Mouse (Mus musculus) bone marrow, adult 2 months (tissue): ENCODE measurements around the gene Prnp.

ENCODE experiments used
- CTCF ChIP-seq: fragments of 200-500 bp; IDR thresholded peaks from 2 replicates; pipeline ENCODE4 v1.5.1; 2011; ENCODE audit warnings: low read length, control low read depth; ENCODE audit not compliant: control insufficient read depth, insufficient read depth
- POLR2A ChIP-seq: fragments of 200-500 bp; IDR thresholded peaks from 2 replicates; pipeline ENCODE4 v1.6.1; 2011; ENCODE audit warnings: low read depth, mild to moderate bottlenecking, control low read depth, low read length, borderline replicate concordance; ENCODE audit not compliant: control insufficient read depth

DNA sequence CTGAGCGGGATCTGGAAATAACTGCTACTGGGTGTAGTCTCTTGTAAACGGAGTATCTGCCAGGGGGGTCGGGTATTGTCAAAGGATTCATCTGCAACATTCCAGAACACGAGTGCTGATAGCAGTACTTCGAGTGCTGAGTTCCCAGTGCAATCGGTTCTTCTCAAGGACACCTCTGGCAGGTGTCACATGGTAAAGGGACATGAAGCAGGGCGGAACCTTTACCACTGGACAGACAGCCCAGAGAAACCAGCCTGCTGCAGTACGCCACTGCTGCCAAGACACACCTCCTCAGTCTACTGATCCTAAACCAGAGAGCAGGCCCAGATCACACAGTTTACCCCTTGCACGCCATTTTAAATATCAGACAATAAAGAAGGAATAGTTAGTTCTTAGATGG, 45.1 kb downstream of the Prnp start:
- TF ChIP-seq POLR2A: no peak
- TF ChIP-seq CTCF: no peak
